Comparison of ENCODE assay signal across 20 mouse cellular contexts in the genomic region with DNA sequence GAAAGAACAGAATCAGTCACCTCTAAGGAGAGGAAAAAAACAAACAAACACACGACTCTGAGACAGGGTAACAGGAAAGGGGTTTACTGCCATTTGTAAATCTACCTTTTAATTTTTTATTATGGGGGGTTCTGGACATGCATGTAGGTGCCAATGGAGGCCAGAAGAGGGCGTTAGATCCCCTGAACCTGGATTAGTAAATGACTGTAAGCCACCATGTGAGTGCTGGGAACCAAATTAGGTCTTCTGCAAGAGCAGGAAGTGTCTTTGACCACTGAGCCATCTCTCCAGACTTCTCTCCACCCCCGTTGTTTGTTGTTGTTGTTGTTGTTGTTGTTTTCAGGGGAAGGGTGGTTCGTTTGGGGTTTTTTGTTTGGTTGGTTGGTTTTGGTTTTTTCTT. TPM values are rescaled to one million over a fixed set of nuclear protein-coding genes. Genes with fewer than 3 reads are reported as not detected.
A peak's percentile ranks its signal among the peaks of the same experiment; 100 is the strongest.
DNase-seq lines count a peak whose midpoint lies in the region; ATAC-seq and TF ChIP-seq lines count a peak whose summit lies in the region.
"Had no signal": no experiment of that assay in that cellular context is flagged by ENCODE, and none has a peak within 500 bp of the region (broad histone marks: within the 10 kb centered on the region; RNA-seq: fewer than 3 reads in every experiment).

No protein-coding gene starts in this region.

- H3K9ac ChIP-seq in kidney, postnatal 0 days (ENCODE audit: low read depth, low read length): no peak overlapping the region
- H3K9ac ChIP-seq in midbrain, postnatal 0 days (replicated peaks; ENCODE audit: low read length, poor library complexity, severe bottlenecking): no peak overlapping the region
- H3K9ac ChIP-seq in forebrain, embryonic 14.5 days (ENCODE audit: low read length): no peak overlapping the region
- H3K9ac ChIP-seq: forebrain, embryonic 13.5 days; heart, embryonic 12.5 days; hindbrain, embryonic 15.5 days had no signal

- no peaks in the 10 kb centered on the region for H3K27me3 ChIP-seq in kidney, postnatal 0 days (ENCODE audit: insufficient read depth, low read length)
- no peaks in the 10 kb centered on the region for H3K27me3 ChIP-seq in midbrain, postnatal 0 days (ENCODE audit: insufficient read depth, low read length)
- no peaks in the 10 kb centered on the region for H3K27me3 ChIP-seq in midbrain, embryonic 10.5 days (ENCODE audit: low read depth, poor library complexity, severe bottlenecking)
- no peaks in the 10 kb centered on the region for H3K27me3 ChIP-seq in forebrain, embryonic 14.5 days (replicated peaks; ENCODE audit: control insufficient read depth, insufficient read depth, low read length)
- H3K27me3 ChIP-seq: heart, embryonic 12.5 days; hindbrain, embryonic 15.5 days had no signal

- H3K4me3 ChIP-seq in kidney, postnatal 0 days (replicated peaks; ENCODE audit: low read depth, low read length): no peak overlapping the region
- H3K4me3 ChIP-seq in midbrain, postnatal 0 days (ENCODE audit: low read depth, low read length): no peak overlapping the region
- H3K4me3 ChIP-seq in midbrain, embryonic 10.5 days: no peak overlapping the region
- no peak overlapping the region for H3K4me3 ChIP-seq in forebrain, embryonic 14.5 days (ENCODE audit: low read depth, low read length)
- H3K4me3 ChIP-seq: embryonic facial prominence, embryonic 10.5 days; forebrain, embryonic 13.5 days; gastrocnemius, adult 2 months; heart, embryonic 12.5 days; hindbrain, embryonic 10.5 days; hindbrain, embryonic 15.5 days had no signal

- 44% methylated on average over 4 of the region's 4 CpGs for WGBS in kidney, postnatal 0 days
- WGBS in midbrain, postnatal 0 days: 66% methylated on average over 4 of the region's 4 CpGs
- 69% methylated on average over 4 of the region's 4 CpGs for WGBS in midbrain, embryonic 10.5 days
- 56% methylated on average over 4 of the region's 4 CpGs for WGBS in forebrain, embryonic 14.5 days

- ATAC-seq in kidney, postnatal 0 days (replicated peaks; ENCODE audit: low FRiP score, low read depth): no peak
- no peak for ATAC-seq in midbrain, postnatal 0 days (ENCODE audit: low FRiP score)
- ATAC-seq in forebrain, embryonic 14.5 days: no peak
- ATAC-seq: activated CD4-positive, CD25-positive, alpha-beta regulatory T cell, adult 4 months; forebrain, embryonic 13.5 days; inflammation-experienced regulatory T-cells, adult 6 months had no signal

- TF ChIP-seq CTCF in kidney, postnatal 0 days (IDR thresholded peaks at IDR 0.05; ENCODE audit: low read depth): peak; percentile 26; the same call in 1 of the 2 replicates
- peak; percentile 11; the same call in 1 of the 2 replicates for TF ChIP-seq CTCF in midbrain, postnatal 0 days (IDR thresholded peaks at IDR 0.05)

- no peaks in the 10 kb centered on the region for H3K9me3 ChIP-seq in kidney, postnatal 0 days (replicated peaks; ENCODE audit: low read length)
- no peaks in the 10 kb centered on the region for H3K9me3 ChIP-seq in midbrain, postnatal 0 days (ENCODE audit: low read length)
- peaks cover 5% of the 10 kb centered on the region; the same call in 1 of the 2 replicates for H3K9me3 ChIP-seq in midbrain, embryonic 10.5 days (replicated peaks)
- H3K9me3 ChIP-seq in forebrain, embryonic 14.5 days (replicated peaks; ENCODE audit: control insufficient read depth, low read length): no peaks in the 10 kb centered on the region
- H3K9me3 ChIP-seq: forebrain, embryonic 13.5 days; hindbrain, embryonic 10.5 days; hindbrain, embryonic 15.5 days had no signal

- DNase-seq in kidney, postnatal 0 days (ENCODE audit: low spot score): no peak
- no peak for DNase-seq in kidney, adult 8-10 months
- no peak for DNase-seq in midbrain, postnatal 0 days (ENCODE audit: low spot score)
- DNase-seq in midbrain, embryonic 10.5 days (ENCODE audit: low spot score): no peak
- DNase-seq in R1 (ENCODE audit: low read depth, low spot score): peak; percentile 63
- no peak for DNase-seq in forebrain, embryonic 14.5 days (ENCODE audit: low spot score)
- no peak for DNase-seq in layer of hippocampus, postnatal 25 days (ENCODE audit: extremely low spot score in 1 of 2, low spot score in 1 of 2)
- no peak for DNase-seq in left cerebral cortex, adult 11 months (ENCODE audit: low spot score)
- DNase-seq: adrenal gland, postnatal 25 days; cerebellum, adult 18-20 months; cerebellum, postnatal 10 days; gastrocnemius, adult 2 months; gastrocnemius, postnatal 25 days had no signal

- H3K4me2 ChIP-seq in kidney, postnatal 0 days (ENCODE audit: low read length): no peak overlapping the region
- H3K4me2 ChIP-seq in midbrain, postnatal 0 days (ENCODE audit: low read depth, low read length, poor library complexity, severe bottlenecking): no peak overlapping the region
- no peak overlapping the region for H3K4me2 ChIP-seq in forebrain, embryonic 14.5 days (ENCODE audit: low read length)
- H3K4me2 ChIP-seq: forebrain, embryonic 13.5 days; heart, embryonic 12.5 days; hindbrain, embryonic 15.5 days had no signal

- no peaks in the 10 kb centered on the region for H3K4me1 ChIP-seq in kidney, postnatal 0 days (replicated peaks; ENCODE audit: insufficient read depth, low read length)
- H3K4me1 ChIP-seq in midbrain, postnatal 0 days (ENCODE audit: insufficient read depth, low read length): no peaks in the 10 kb centered on the region
- H3K4me1 ChIP-seq in midbrain, embryonic 10.5 days: peaks cover 6% of the 10 kb centered on the region; the same call in 1 of the 2 replicates
- no peaks in the 10 kb centered on the region for H3K4me1 ChIP-seq in forebrain, embryonic 14.5 days (ENCODE audit: control insufficient read depth, insufficient read depth, low read length)
- H3K4me1 ChIP-seq: embryonic facial prominence, embryonic 10.5 days; forebrain, embryonic 13.5 days; heart, embryonic 12.5 days; hindbrain, embryonic 10.5 days had no signal

- H3K27ac ChIP-seq in kidney, postnatal 0 days: no peak overlapping the region
- no peak overlapping the region for H3K27ac ChIP-seq in midbrain, postnatal 0 days (ENCODE audit: low read depth, low read length)
- no peak overlapping the region for H3K27ac ChIP-seq in midbrain, embryonic 10.5 days (replicated peaks)
- H3K27ac ChIP-seq in forebrain, embryonic 14.5 days (ENCODE audit: low read depth, low read length): no peak overlapping the region
- H3K27ac ChIP-seq: embryonic facial prominence, embryonic 10.5 days; forebrain, embryonic 13.5 days; gastrocnemius, adult 2 months; hindbrain, embryonic 10.5 days; hindbrain, embryonic 15.5 days had no signal

- no peaks in the 10 kb centered on the region for H3K36me3 ChIP-seq in kidney, postnatal 0 days (ENCODE audit: insufficient read depth, low read length)
- no peaks in the 10 kb centered on the region for H3K36me3 ChIP-seq in midbrain, postnatal 0 days (ENCODE audit: insufficient read depth, low read length)
- no peaks in the 10 kb centered on the region for H3K36me3 ChIP-seq in midbrain, embryonic 10.5 days
- no peaks in the 10 kb centered on the region for H3K36me3 ChIP-seq in forebrain, embryonic 14.5 days (ENCODE audit: control insufficient read depth, insufficient read depth, low read length)
- H3K36me3 ChIP-seq: embryonic facial prominence, embryonic 10.5 days; heart, embryonic 12.5 days; hindbrain, embryonic 10.5 days; hindbrain, embryonic 15.5 days had no signal

RNA-seq across cellular contexts. Expression of a gene that starts 19.9 kb away (rescaled TPM):
- polyA plus RNA-seq in kidney, postnatal 0 days (2015; fragmentation: Nextera tagmentation; extraction: Ambion mirVana): 17.6 and 19.8 TPM in 2 replicates
- total RNA-seq in midbrain, postnatal 0 days (2014; rRNA removed): 61.6 and 61.9 TPM in 2 replicates
- 36.6 and 38.9 TPM in 2 replicates for polyA plus RNA-seq in midbrain, postnatal 0 days (2015; fragmentation: Nextera tagmentation; extraction: Ambion mirVana)
- 27.6 and 33.0 TPM in 2 replicates for polyA plus RNA-seq in midbrain, embryonic 10.5 days (2016; fragmentation: Nextera tagmentation; extraction: Ambion mirVana)
- 17.6 and 21.6 TPM in 2 replicates for polyA plus RNA-seq in forebrain, embryonic 14.5 days (2014; fragmentation: Nextera tagmentation; extraction: Ambion mirVana)
- total RNA-seq in layer of hippocampus, postnatal 25 days (2021): 10 to 100 TPM; 40.9 to 49.4 TPM

RNA-seq across cellular contexts. Expression of a gene that starts 31.5 kb away (rescaled TPM):
- 101 and 106 TPM in 2 replicates for polyA plus RNA-seq in kidney, postnatal 0 days (2015; fragmentation: Nextera tagmentation; extraction: Ambion mirVana)
- total RNA-seq in midbrain, postnatal 0 days (2014; rRNA removed): 29.0 and 38.1 TPM in 2 replicates
- polyA plus RNA-seq in midbrain, postnatal 0 days (2015; fragmentation: Nextera tagmentation; extraction: Ambion mirVana): 47.6 and 53.2 TPM in 2 replicates
- 193 and 198 TPM in 2 replicates for polyA plus RNA-seq in midbrain, embryonic 10.5 days (2016; fragmentation: Nextera tagmentation; extraction: Ambion mirVana)
- polyA plus RNA-seq in forebrain, embryonic 14.5 days (2014; fragmentation: Nextera tagmentation; extraction: Ambion mirVana): 94.8 and 99.7 TPM in 2 replicates
- 10 to 100 TPM; 49.4 to 52.0 TPM for total RNA-seq in layer of hippocampus, postnatal 25 days (2021)
